In genomic region chr13:54684140-54684896, GRCm38 (mm10) we compare ENCODE assay signal across 10 mouse cellular contexts. TPM values are rescaled to one million over a fixed set of nuclear protein-coding genes. Genes with fewer than 3 reads are reported as not detected.
DNase-seq lines count a peak whose midpoint lies in the region; ATAC-seq and TF ChIP-seq lines count a peak whose summit lies in the region.
"Had no signal": no experiment of that assay in that cellular context is flagged by ENCODE, and none has a peak within 500 bp of the region (broad histone marks: within the 10 kb centered on the region; RNA-seq: fewer than 3 reads in every experiment).

No protein-coding gene starts in this region.

- no peak for TF ChIP-seq EP300 in heart, adult 2 months (IDR thresholded peaks at IDR 0.05; ENCODE audit: insufficient read depth, low read depth, low read length)

- no peak overlapping the region for H3K4me3 ChIP-seq in heart, embryonic 11.5 days (ENCODE audit: low read depth, low read length)
- H3K4me3 ChIP-seq in heart, adult 2 months = no peak overlapping the region
- 0 out of 2 replicates have a peak overlapping the region, but pooled peaks have one; percentile 99 for H3K4me3 ChIP-seq in forebrain, postnatal 0 days (ENCODE audit: low read depth, low read length)
- H3K4me3 ChIP-seq in limb, embryonic 15.5 days = no peak overlapping the region

- no peaks in the 10 kb centered on the region for H3K9me3 ChIP-seq in heart, embryonic 11.5 days (replicated peaks; ENCODE audit: control insufficient read depth, low read length)
- no peaks in the 10 kb centered on the region for H3K9me3 ChIP-seq in forebrain, postnatal 0 days (ENCODE audit: low read length)
- no peaks in the 10 kb centered on the region for H3K9me3 ChIP-seq in limb, embryonic 15.5 days
- H3K9me3 ChIP-seq: embryonic facial prominence, embryonic 15.5 days had no signal

- DNase-seq in heart, adult 2 months = no peak
- peak; percentile 92 to 96 for DNase-seq in adrenal gland, adult (ENCODE audit: inconsistent age in 2 of 2, low spot score in 1 of 2)
- DNase-seq in forebrain, postnatal 0 days = no peak
- DNase-seq in frontal cortex, postnatal 10 days (ENCODE audit: low spot score in 2 of 2) = no peak
- no peak for DNase-seq in MN1 (ENCODE audit: low spot score)
- DNase-seq in urinary bladder, postnatal 36 days (ENCODE audit: low spot score in 2 of 2) = no peak

- TF ChIP-seq CTCF in heart, adult 2 months (IDR thresholded peaks at IDR 0.05) = no peak
- no peak for TF ChIP-seq CTCF in forebrain, postnatal 0 days (IDR thresholded peaks at IDR 0.05; ENCODE audit: low read depth)

- peaks cover 32% of the 10 kb centered on the region for H3K4me1 ChIP-seq in heart, embryonic 11.5 days (ENCODE audit: control insufficient read depth, insufficient read depth, low read length)
- H3K4me1 ChIP-seq in heart, adult 2 months (ENCODE audit: control insufficient read depth, insufficient read depth, low read length) = peaks cover 18% of the 10 kb centered on the region
- peaks cover 18% of the 10 kb centered on the region for H3K4me1 ChIP-seq in forebrain, postnatal 0 days (ENCODE audit: insufficient read depth)
- H3K4me1 ChIP-seq in limb, embryonic 15.5 days = peaks cover 41% of the 10 kb centered on the region

- TF ChIP-seq POLR2A in heart, adult 2 months (IDR thresholded peaks at IDR 0.05; ENCODE audit: insufficient read depth, low read depth, low read length) = no peak

- H3K36me3 ChIP-seq in heart, embryonic 11.5 days (ENCODE audit: control insufficient read depth, insufficient read depth, low read length) = peaks cover 39% of the 10 kb centered on the region
- H3K36me3 ChIP-seq in heart, adult 2 months (ENCODE audit: control insufficient read depth, insufficient read depth, low read length) = no peaks in the 10 kb centered on the region; the same call in 1 of the 2 replicates
- H3K36me3 ChIP-seq in forebrain, postnatal 0 days (ENCODE audit: insufficient read depth) = peaks cover 47% of the 10 kb centered on the region
- H3K36me3 ChIP-seq in limb, embryonic 15.5 days = peaks cover 48% of the 10 kb centered on the region

- peak overlapping the region; percentile 34; the same call in 1 of the 2 replicates for H3K9ac ChIP-seq in heart, embryonic 11.5 days (ENCODE audit: low read depth, low read length)
- H3K9ac ChIP-seq in heart, adult 2 months (ENCODE audit: low read depth, low read length) = no peak overlapping the region
- H3K9ac ChIP-seq in forebrain, postnatal 0 days = 0 out of 2 replicates have a peak overlapping the region, but pooled peaks have one; percentile 33
- 0 out of 2 replicates have a peak overlapping the region, but pooled peaks have one; percentile 5 for H3K9ac ChIP-seq in limb, embryonic 15.5 days
- H3K9ac ChIP-seq: embryonic facial prominence, embryonic 15.5 days had no signal

- intact Hi-C loops in heart, adult 2 months (cut with DNase I) = no loop called here

- H3K4me2 ChIP-seq in heart, embryonic 11.5 days = no peak overlapping the region
- peak overlapping the region; percentile 74; the same call in 1 of the 2 replicates for H3K4me2 ChIP-seq in forebrain, postnatal 0 days (ENCODE audit: low read depth)
- H3K4me2 ChIP-seq in limb, embryonic 15.5 days = no peak overlapping the region

- no peaks in the 10 kb centered on the region for H3K27me3 ChIP-seq in heart, embryonic 11.5 days (ENCODE audit: control insufficient read depth, insufficient read depth, low read length)
- H3K27me3 ChIP-seq in heart, adult 2 months (ENCODE audit: control insufficient read depth, insufficient read depth, low read length) = no peaks in the 10 kb centered on the region
- no peaks in the 10 kb centered on the region for H3K27me3 ChIP-seq in forebrain, postnatal 0 days (ENCODE audit: insufficient read depth, low read length)
- H3K27me3 ChIP-seq in limb, embryonic 15.5 days = no peaks in the 10 kb centered on the region
- H3K27me3 ChIP-seq: embryonic facial prominence, embryonic 15.5 days had no signal

- no peak for ATAC-seq in heart, embryonic 11.5 days (replicated peaks; ENCODE audit: insufficient number of reproducible peaks, low FRiP score, low TSS enrichment)
- no peak for ATAC-seq in forebrain, postnatal 0 days
- no peak for ATAC-seq in limb, embryonic 15.5 days (ENCODE audit: insufficient number of reproducible peaks, low FRiP score, low TSS enrichment, low read depth)
- ATAC-seq: CD4-positive, CD25-positive, alpha-beta regulatory T cell, adult 4 months had no signal

- H3K27ac ChIP-seq in heart, embryonic 11.5 days (ENCODE audit: low read depth, low read length) = no peak overlapping the region
- H3K27ac ChIP-seq in heart, adult 2 months = no peak overlapping the region; the same call in 1 of the 2 replicates
- no peak overlapping the region for H3K27ac ChIP-seq in forebrain, postnatal 0 days (ENCODE audit: low read depth, low read length)
- H3K27ac ChIP-seq in limb, embryonic 15.5 days = no peak overlapping the region
- H3K27ac ChIP-seq: embryonic facial prominence, embryonic 15.5 days had no signal

- WGBS in heart, embryonic 11.5 days (ENCODE audit: insufficient replicate concordance) = 75% methylated on average over 3 of the region's 3 CpGs
- 59% methylated on average over 3 of the region's 3 CpGs for WGBS in heart, adult 2 months
- WGBS in forebrain, postnatal 0 days = 70% methylated on average over 3 of the region's 3 CpGs
- WGBS in limb, embryonic 15.5 days = 55% methylated on average over 3 of the region's 3 CpGs

- H3K79me2 ChIP-seq in heart, adult 2 months (replicated peaks; ENCODE audit: control insufficient read depth, insufficient read depth, low read length) = 0 out of 2 replicates have a peak, but pooled peaks cover 1% of the 10 kb centered on the region

RNA-seq across cellular contexts. Expression of gene Rnf44, which starts 9.4 kb away (rescaled TPM):
- polyA plus RNA-seq in heart, embryonic 11.5 days (2014; fragmentation: Nextera tagmentation; extraction: Ambion mirVana) = 70.7 and 75.8 TPM in 2 replicates
- 10 to 100 TPM; 51.6 to 54.6 TPM for total RNA-seq in heart, adult 2 months (2021)
- 69.2 and 94.5 TPM in 2 replicates for polyA plus RNA-seq in heart, adult 2 months (2012; rRNA removed)
- 48.5 and 56.3 TPM in 2 replicates for total RNA-seq in forebrain, postnatal 0 days (2014; rRNA removed)
- 42.0 and 50.8 TPM in 2 replicates for polyA plus RNA-seq in forebrain, postnatal 0 days (2015; fragmentation: Nextera tagmentation; extraction: Ambion mirVana)
- 58.8 and 60.3 TPM in 2 replicates for polyA plus RNA-seq in limb, embryonic 15.5 days (2015; fragmentation: Nextera tagmentation; extraction: Ambion mirVana)

RNA-seq across cellular contexts. Expression of gene Cdhr2, which starts 16.9 kb away (rescaled TPM):
- 0.04 and 0.24 TPM in 2 replicates for polyA plus RNA-seq in heart, embryonic 11.5 days (2014; fragmentation: Nextera tagmentation; extraction: Ambion mirVana)
- total RNA-seq in heart, adult 2 months (2021) = not detected
- 0.04 TPM in 1 of 2 replicates, not detected in the other for polyA plus RNA-seq in heart, adult 2 months (2012; rRNA removed)
- 0.76 and 0.85 TPM in 2 replicates for total RNA-seq in forebrain, postnatal 0 days (2014; rRNA removed)
- polyA plus RNA-seq in forebrain, postnatal 0 days (2015; fragmentation: Nextera tagmentation; extraction: Ambion mirVana) = 0.24 and 0.53 TPM in 2 replicates
- polyA plus RNA-seq in limb, embryonic 15.5 days (2015; fragmentation: Nextera tagmentation; extraction: Ambion mirVana) = not detected in 2 replicates
- polyA plus RNA-seq: CD4-positive, CD25-positive, alpha-beta regulatory T cell, adult 4 months; embryonic facial prominence, embryonic 15.5 days had no signal

Comparison
In these comparisons a context has a peak if more than half of its experiments do, and no peak if none do; other contexts are left out.
1. DNase-seq: peak in adrenal gland, adult (2 of 2); none in heart, adult 2 months (0 of 2), forebrain, postnatal 0 days (single experiment), frontal cortex, postnatal 10 days (0 of 2), MN1 (single experiment) and urinary bladder, postnatal 36 days (0 of 2).